Mouse (Mus musculus): ENCODE data around the gene Cfdp1. TPM values are rescaled to one million over a fixed set of nuclear protein-coding genes. Genes with fewer than 3 reads are reported as not detected.

The Cfdp1 gene
- polyA plus RNA-seq (2014; fragmentation: Illumina TruSeq; extraction: RNeasy Lipid Tissue Mini Kit (QIAGEN cat#74804); ENCODE audit: low read depth, low replicate concordance), result 81.6 TPM

GRCm38 (mm10) chr8:111853861-111854501, at the start of gene Cfdp1:
TSS of gene Cfdp1 (minus strand) at chr8:111854291.

GRCm38 (mm10) chr8:111876355-111876948, 22.4 kb upstream of the Cfdp1 start, which contains the start of gene Tmem170:
TSS of gene Tmem170 (minus strand) at chr8:111876750.

GRCm38 (mm10) chr8:111743792-111744696, 110.0 kb downstream of the Cfdp1 start, which contains the start of gene Bcar1:
TSS of gene Bcar1 (minus strand) at chr8:111743809.

Other genes starting within 250 kb of the Cfdp1 start
- 0.82 TPM for gene Ldhd, start 223.9 kb downstream of the Cfdp1 start, polyA plus RNA-seq (2014; fragmentation: Illumina TruSeq; extraction: RNeasy Lipid Tissue Mini Kit (QIAGEN cat#74804); ENCODE audit: low read depth, low replicate concordance)
- 6.8 TPM for gene Zfp1, start 210.9 kb downstream of the Cfdp1 start, polyA plus RNA-seq (2014; fragmentation: Illumina TruSeq; extraction: RNeasy Lipid Tissue Mini Kit (QIAGEN cat#74804); ENCODE audit: low read depth, low replicate concordance)
- 0.91 TPM for gene Ctrb1, start 163.3 kb downstream of the Cfdp1 start, polyA plus RNA-seq (2014; fragmentation: Illumina TruSeq; extraction: RNeasy Lipid Tissue Mini Kit (QIAGEN cat#74804); ENCODE audit: low read depth, low replicate concordance)
- gene Bcar1, start 110.5 kb downstream of the Cfdp1 start, polyA plus RNA-seq (2014; fragmentation: Illumina TruSeq; extraction: RNeasy Lipid Tissue Mini Kit (QIAGEN cat#74804); ENCODE audit: low read depth, low replicate concordance), result 0.85 TPM
- 33.1 TPM for gene Tmem170, start 22.5 kb upstream of the Cfdp1 start, polyA plus RNA-seq (2014; fragmentation: Illumina TruSeq; extraction: RNeasy Lipid Tissue Mini Kit (QIAGEN cat#74804); ENCODE audit: low read depth, low replicate concordance)
- 0.25 TPM for gene Chst5, start 56.2 kb upstream of the Cfdp1 start, polyA plus RNA-seq (2014; fragmentation: Illumina TruSeq; extraction: RNeasy Lipid Tissue Mini Kit (QIAGEN cat#74804); ENCODE audit: low read depth, low replicate concordance)
- 1.4 TPM for gene Tmem231, start 79.6 kb upstream of the Cfdp1 start, polyA plus RNA-seq (2014; fragmentation: Illumina TruSeq; extraction: RNeasy Lipid Tissue Mini Kit (QIAGEN cat#74804); ENCODE audit: low read depth, low replicate concordance)
- 165 TPM for gene Gabarapl2, start 86.4 kb upstream of the Cfdp1 start, polyA plus RNA-seq (2014; fragmentation: Illumina TruSeq; extraction: RNeasy Lipid Tissue Mini Kit (QIAGEN cat#74804); ENCODE audit: low read depth, low replicate concordance)
- gene Adat1, start 138.0 kb upstream of the Cfdp1 start, polyA plus RNA-seq (2014; fragmentation: Illumina TruSeq; extraction: RNeasy Lipid Tissue Mini Kit (QIAGEN cat#74804); ENCODE audit: low read depth, low replicate concordance), result 2.6 TPM
- 36.3 TPM for gene Kars, start 157.0 kb upstream of the Cfdp1 start, polyA plus RNA-seq (2014; fragmentation: Illumina TruSeq; extraction: RNeasy Lipid Tissue Mini Kit (QIAGEN cat#74804); ENCODE audit: low read depth, low replicate concordance)
- gene Terf2ip, start 157.1 kb upstream of the Cfdp1 start, polyA plus RNA-seq (2014; fragmentation: Illumina TruSeq; extraction: RNeasy Lipid Tissue Mini Kit (QIAGEN cat#74804); ENCODE audit: low read depth, low replicate concordance), result 20.5 TPM
- gene Gm6793, start 160.7 kb upstream of the Cfdp1 start, polyA plus RNA-seq (2014; fragmentation: Illumina TruSeq; extraction: RNeasy Lipid Tissue Mini Kit (QIAGEN cat#74804); ENCODE audit: low read depth, low replicate concordance), result 0.95 TPM